Mouse (Mus musculus) lung, postnatal 0 days (tissue): ENCODE data around the gene Mlxipl.

ENCODE experiments used
- CTCF ChIP-seq: IDR thresholded peaks from 2 replicates; pipeline ENCODE4 v1.5.1; 2016; ENCODE audit warnings: antibody characterized with exemption, mild to moderate bottlenecking
- EP300 ChIP-seq: IDR thresholded peaks from 2 replicates; pipeline ENCODE4 v1.6.1; 2016; ENCODE audit warnings: antibody characterized with exemption, mild to moderate bottlenecking, control low read depth

- TF ChIP-seq CTCF (no peak), EP300 (no peak)
Measured at GRCm38 (mm10) chr5:135072720-135073119, 17.0 kb upstream of the Mlxipl start.
